Mouse (Mus musculus): ENCODE data around the gene Tmc6. TPM values are rescaled to one million over a fixed set of nuclear protein-coding genes. Genes with fewer than 3 reads are reported as not detected.

Gene Tmc6
- polyA plus RNA-seq, 1 experiment, result 4.3 TPM

DNA sequence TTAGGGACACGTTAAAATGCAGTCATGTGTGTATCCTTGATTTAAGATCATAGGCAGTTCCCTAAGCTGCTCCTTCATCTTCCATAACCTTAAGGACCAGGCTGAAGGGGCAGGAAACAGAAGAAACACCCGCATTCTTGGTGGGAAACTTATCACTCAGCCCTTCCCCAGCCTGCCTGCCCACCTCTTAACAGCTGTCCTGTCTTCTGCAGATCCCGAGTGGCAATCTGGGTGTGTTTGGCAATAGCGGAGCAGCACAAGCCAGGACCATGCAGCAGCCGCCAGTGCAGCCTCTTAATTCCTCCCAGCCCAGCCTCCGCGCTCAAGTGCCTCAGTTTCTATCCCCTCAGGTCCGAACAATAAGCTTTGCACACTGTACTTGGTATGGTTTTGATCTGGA, 39.3 kb downstream of the Tmc6 start:
- no peak for TF ChIP-seq CTCF (IDR thresholded peaks at IDR 0.05; ENCODE audit: borderline replicate concordance, extremely low read depth, insufficient read depth, insufficient read length)
- TF ChIP-seq POLR2A (IDR thresholded peaks at IDR 0.05; ENCODE audit: borderline replicate concordance, extremely low read depth, insufficient read depth, insufficient read length, poor library complexity, severe bottlenecking), result no peak

DNA sequence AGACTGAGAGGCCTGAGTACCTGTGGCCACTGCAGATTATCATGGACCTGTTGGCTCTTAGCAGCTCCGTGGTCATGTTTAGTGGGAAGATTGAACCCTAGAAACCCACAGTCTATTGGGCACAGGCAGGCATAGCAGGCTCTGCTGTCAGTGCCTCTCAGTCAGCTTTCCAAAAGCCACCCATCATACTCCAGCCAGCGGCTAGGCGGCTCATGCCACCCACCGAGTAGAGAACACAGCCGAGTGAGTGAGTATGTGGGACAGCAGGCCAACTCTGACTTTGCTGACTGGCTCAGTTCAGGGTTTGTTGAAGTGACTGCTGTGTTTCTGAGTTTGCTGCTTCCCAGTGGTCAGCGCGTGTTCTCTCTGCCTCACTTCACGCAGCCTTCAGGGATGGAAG, 39.8 kb downstream of the Tmc6 start:
- TF ChIP-seq CTCF (IDR thresholded peaks at IDR 0.05; ENCODE audit: borderline replicate concordance, extremely low read depth, insufficient read depth, insufficient read length), result no peak
- TF ChIP-seq POLR2A (IDR thresholded peaks at IDR 0.05; ENCODE audit: borderline replicate concordance, extremely low read depth, insufficient read depth, insufficient read length, poor library complexity, severe bottlenecking), result no peak
- DNase-seq (ENCODE audit: low read depth), result no peak

More for the DNA sequence above, 39.3 kb downstream of the Tmc6 start:
- no peak for DNase-seq (ENCODE audit: low read depth)

DNA sequence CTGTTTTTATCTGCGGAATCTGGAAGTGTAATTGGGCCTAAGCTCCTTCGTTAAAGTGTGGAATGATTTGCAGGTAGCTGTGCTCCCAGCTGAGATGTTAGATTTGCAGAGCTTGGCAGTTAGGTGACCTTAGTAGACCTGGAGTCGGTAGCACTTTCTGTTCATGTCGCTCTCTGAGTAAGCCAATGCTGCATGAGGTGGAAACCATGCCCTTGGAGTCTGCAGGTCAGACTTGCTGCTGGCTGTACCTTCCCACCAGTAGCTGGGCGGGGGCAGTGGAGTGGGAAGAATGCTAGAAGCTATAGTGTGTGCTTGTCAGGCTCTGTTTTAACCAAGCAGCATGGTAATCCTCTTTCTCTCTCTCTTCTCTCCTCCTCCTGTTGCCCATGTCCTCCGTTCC, 40.9 kb downstream of the Tmc6 start:
- DNase-seq (ENCODE audit: low read depth), result no peak
- TF ChIP-seq CTCF (IDR thresholded peaks at IDR 0.05; ENCODE audit: borderline replicate concordance, extremely low read depth, insufficient read depth, insufficient read length), result no peak
- TF ChIP-seq POLR2A (IDR thresholded peaks at IDR 0.05; ENCODE audit: borderline replicate concordance, extremely low read depth, insufficient read depth, insufficient read length, poor library complexity, severe bottlenecking), result no peak

DNA sequence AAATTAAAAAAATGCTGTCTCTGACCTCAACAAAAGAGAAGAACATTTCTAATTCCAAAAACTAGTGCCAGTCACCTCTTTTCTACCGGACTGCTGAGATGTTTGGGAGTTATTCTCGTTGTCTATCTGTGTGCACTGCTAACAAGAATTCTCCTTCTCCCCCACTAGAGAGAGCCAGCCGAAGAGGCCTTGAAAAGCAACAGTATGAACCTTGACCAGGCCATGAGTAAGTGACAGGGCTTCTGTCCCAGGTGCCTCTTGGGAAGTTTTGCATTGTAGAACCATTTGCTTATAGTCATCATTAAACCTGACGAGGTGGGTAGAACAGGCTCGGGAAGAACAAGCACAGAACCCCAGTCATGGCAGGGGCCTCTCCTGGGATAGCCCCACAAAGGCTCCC, 43.9 kb downstream of the Tmc6 start:
- DNase-seq (ENCODE audit: low read depth), result no peak
- no peak for TF ChIP-seq POLR2A (IDR thresholded peaks at IDR 0.05; ENCODE audit: borderline replicate concordance, extremely low read depth, insufficient read depth, insufficient read length, poor library complexity, severe bottlenecking)
- TF ChIP-seq CTCF (IDR thresholded peaks at IDR 0.05; ENCODE audit: borderline replicate concordance, extremely low read depth, insufficient read depth, insufficient read length), result no peak

DNA sequence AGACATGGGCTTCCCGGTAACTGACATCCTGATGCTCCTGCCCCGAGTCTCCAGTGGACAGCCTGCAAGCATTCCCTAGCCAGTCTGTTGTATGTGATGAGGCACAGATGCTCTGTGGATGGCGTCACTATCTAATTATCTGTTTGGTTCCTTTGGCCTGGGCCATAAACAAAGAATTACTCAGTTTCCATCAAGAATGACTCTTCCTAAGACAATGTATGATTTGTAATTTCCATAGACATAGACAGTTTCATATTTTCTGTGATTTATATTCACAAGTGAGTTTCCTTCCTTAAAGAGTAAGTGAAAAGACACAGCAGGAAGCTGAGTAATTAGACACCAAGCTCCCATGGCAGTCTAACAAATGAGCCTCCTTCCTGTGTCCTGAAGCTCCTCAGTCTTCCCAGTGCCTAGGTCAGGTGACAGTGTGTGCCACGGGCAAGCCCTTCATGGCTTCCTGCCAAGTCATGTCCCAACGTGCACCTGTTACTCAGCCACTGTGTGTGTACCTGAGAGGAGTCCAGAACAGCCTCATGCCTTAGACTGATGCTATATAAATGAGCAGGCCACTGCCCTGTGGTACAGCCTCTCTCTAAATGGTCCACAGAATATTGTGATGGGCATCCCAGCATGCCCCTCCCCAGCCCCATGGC, 45.8 kb downstream of the Tmc6 start:
- TF ChIP-seq POLR2A (IDR thresholded peaks at IDR 0.05; ENCODE audit: borderline replicate concordance, extremely low read depth, insufficient read depth, insufficient read length, poor library complexity, severe bottlenecking), result no peak
- TF ChIP-seq CTCF (IDR thresholded peaks at IDR 0.05; ENCODE audit: borderline replicate concordance, extremely low read depth, insufficient read depth, insufficient read length), result no peak
- DNase-seq (ENCODE audit: low read depth), result peak; percentile 16

DNA sequence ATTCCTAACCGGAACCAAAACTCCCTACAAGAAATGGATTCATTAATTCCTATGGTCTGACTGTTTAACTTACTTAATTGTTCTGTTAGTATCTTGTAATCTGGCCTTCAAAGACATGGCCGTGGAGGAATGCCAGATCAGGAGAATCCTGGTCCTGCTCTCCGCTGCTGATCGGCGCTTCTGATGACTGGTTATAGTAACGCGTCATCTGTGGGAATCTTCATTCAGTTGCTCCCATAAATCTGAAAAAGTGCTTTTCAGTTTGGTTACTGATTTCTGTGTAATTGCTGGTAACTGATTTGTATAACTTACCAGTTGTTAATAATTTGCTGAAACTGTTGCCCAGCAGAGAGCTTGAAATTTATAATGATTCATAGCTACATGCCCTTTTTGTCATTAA, 50.5 kb downstream of the Tmc6 start:
- TF ChIP-seq POLR2A (IDR thresholded peaks at IDR 0.05; ENCODE audit: borderline replicate concordance, extremely low read depth, insufficient read depth, insufficient read length, poor library complexity, severe bottlenecking) (no peak), CTCF (IDR thresholded peaks at IDR 0.05; ENCODE audit: borderline replicate concordance, extremely low read depth, insufficient read depth, insufficient read length) (no peak)
- no peak for DNase-seq (ENCODE audit: low read depth)

GRCm38 (mm10) chr11:117730490-117730838, 51.5 kb downstream of the Tmc6 start:
- DNase-seq (ENCODE audit: low read depth), result no peak
- TF ChIP-seq CTCF (IDR thresholded peaks at IDR 0.05; ENCODE audit: borderline replicate concordance, extremely low read depth, insufficient read depth, insufficient read length) (no peak), POLR2A (IDR thresholded peaks at IDR 0.05; ENCODE audit: borderline replicate concordance, extremely low read depth, insufficient read depth, insufficient read length, poor library complexity, severe bottlenecking) (no peak)

DNA sequence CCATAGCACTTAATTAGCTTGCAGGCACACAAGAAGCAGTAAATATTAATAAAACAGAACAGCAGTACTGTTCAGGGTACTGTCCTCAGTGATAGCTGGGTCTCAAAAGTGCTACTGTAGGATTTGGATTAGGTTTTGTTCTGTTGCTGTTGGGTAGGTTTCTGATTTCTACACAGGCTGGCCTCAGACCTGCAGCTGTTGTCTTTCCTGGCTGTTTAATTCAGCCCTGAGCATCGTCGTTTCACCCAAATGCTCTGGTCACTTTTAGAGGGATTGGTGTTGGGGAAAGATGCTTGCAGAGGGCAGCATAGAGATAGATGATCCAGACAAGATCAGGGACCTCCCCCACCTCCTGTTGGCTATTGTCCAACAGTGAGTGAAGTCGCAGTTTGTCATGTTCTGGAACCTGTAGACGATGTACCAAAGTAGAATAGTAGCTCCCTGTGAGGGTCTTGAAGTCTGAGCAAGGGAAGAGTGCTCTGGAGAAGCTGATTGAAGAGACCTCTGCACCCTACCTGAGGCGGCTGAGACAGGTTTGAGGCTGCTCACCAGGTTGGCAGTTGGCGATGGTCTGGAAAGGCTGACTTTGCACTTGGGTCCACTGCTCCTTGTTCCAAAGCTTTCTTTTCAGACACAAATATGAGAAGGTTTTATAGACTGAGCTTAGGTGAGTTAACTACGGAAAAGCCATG, 52.1 kb downstream of the Tmc6 start:
- TF ChIP-seq CTCF (IDR thresholded peaks at IDR 0.05; ENCODE audit: borderline replicate concordance, extremely low read depth, insufficient read depth, insufficient read length) (no peak), POLR2A (IDR thresholded peaks at IDR 0.05; ENCODE audit: borderline replicate concordance, extremely low read depth, insufficient read depth, insufficient read length, poor library complexity, severe bottlenecking) (no peak)
- DNase-seq (ENCODE audit: low read depth), result no peak

GRCm38 (mm10) chr11:117729341-117729740, 52.7 kb downstream of the Tmc6 start:
- TF ChIP-seq POLR2A (IDR thresholded peaks at IDR 0.05; ENCODE audit: borderline replicate concordance, extremely low read depth, insufficient read depth, insufficient read length, poor library complexity, severe bottlenecking) (no peak), CTCF (IDR thresholded peaks at IDR 0.05; ENCODE audit: borderline replicate concordance, extremely low read depth, insufficient read depth, insufficient read length) (no peak)
- no peak for DNase-seq (ENCODE audit: low read depth)

- DNase-seq (ENCODE audit: low read depth), result peak; percentile 56
Measured at GRCm38 (mm10) chr11:117728841-117729240, 53.2 kb downstream of the Tmc6 start.

GRCm38 (mm10) chr11:117728245-117728644, 53.8 kb downstream of the Tmc6 start:
- DNase-seq (ENCODE audit: low read depth), result no peak

More at GRCm38 (mm10) chr11:117728841-117729240, 53.2 kb downstream of the Tmc6 start:
- TF ChIP-seq POLR2A (IDR thresholded peaks at IDR 0.05; ENCODE audit: borderline replicate concordance, extremely low read depth, insufficient read depth, insufficient read length, poor library complexity, severe bottlenecking), result no peak
- TF ChIP-seq CTCF (IDR thresholded peaks at IDR 0.05; ENCODE audit: borderline replicate concordance, extremely low read depth, insufficient read depth, insufficient read length), result no peak

DNA sequence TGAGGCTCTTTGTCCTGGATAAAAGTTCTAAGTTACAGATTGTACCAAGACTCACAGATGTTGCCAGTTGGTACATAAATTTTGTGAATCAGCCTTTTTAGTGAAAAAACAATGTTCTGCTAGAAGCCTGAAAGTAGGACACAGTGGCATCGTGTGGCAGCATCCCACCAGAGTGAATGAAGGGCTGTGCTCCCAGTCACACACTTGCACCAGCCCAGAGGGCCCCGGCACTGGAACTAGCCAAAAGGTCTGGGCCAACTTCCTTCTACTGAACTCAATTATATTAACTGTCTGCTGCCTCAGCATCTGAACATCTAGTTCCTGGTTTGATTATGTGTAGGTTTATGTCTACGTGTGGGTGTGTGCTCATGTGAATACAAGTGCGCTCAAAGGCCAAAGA, 55.0 kb downstream of the Tmc6 start:
- TF ChIP-seq CTCF (IDR thresholded peaks at IDR 0.05; ENCODE audit: borderline replicate concordance, extremely low read depth, insufficient read depth, insufficient read length) (no peak), POLR2A (IDR thresholded peaks at IDR 0.05; ENCODE audit: borderline replicate concordance, extremely low read depth, insufficient read depth, insufficient read length, poor library complexity, severe bottlenecking) (no peak)
- no peak for DNase-seq (ENCODE audit: low read depth)

More at GRCm38 (mm10) chr11:117728245-117728644, 53.8 kb downstream of the Tmc6 start:
- TF ChIP-seq CTCF (IDR thresholded peaks at IDR 0.05; ENCODE audit: borderline replicate concordance, extremely low read depth, insufficient read depth, insufficient read length) (no peak), POLR2A (IDR thresholded peaks at IDR 0.05; ENCODE audit: borderline replicate concordance, extremely low read depth, insufficient read depth, insufficient read length, poor library complexity, severe bottlenecking) (no peak)

Data from brain, embryonic 14.5 days (tissue).